Mouse (Mus musculus) neural tube, embryonic 10.5 days (tissue): ENCODE measurements around the gene Get4.

Experiments
- DNase-seq: peaks from one replicate; pipeline ENCODE4 v3.0.0-alpha.2; 2017; ENCODE audit warnings: low spot score; ENCODE audit errors: extremely low spot score

Gene Get4

DNA sequence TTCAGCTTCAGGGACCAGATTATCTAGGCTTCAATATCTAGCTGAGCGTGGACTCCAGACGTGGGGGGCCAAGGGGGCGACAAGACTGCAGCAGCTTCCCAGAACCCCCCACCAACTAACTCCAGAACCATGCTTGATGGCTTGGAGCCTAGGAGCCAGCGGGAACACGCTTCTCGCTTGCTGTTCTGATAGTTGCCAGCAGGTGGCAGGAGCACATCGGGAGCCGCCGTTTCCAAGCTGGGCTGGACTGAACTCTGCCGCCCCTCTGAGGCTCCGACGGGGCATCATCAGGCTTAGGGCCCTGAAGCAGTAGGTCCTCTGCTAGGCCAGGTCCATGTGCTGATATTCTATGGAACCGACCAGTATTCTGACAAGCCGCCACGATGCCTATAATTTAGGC lies 30.1 kb downstream of the Get4 start:
- peak; percentile 88 for DNase-seq

GRCm38 (mm10) chr5:139283460-139284180 lies 31.5 kb downstream of the Get4 start:
- DNase-seq = no peak

DNA sequence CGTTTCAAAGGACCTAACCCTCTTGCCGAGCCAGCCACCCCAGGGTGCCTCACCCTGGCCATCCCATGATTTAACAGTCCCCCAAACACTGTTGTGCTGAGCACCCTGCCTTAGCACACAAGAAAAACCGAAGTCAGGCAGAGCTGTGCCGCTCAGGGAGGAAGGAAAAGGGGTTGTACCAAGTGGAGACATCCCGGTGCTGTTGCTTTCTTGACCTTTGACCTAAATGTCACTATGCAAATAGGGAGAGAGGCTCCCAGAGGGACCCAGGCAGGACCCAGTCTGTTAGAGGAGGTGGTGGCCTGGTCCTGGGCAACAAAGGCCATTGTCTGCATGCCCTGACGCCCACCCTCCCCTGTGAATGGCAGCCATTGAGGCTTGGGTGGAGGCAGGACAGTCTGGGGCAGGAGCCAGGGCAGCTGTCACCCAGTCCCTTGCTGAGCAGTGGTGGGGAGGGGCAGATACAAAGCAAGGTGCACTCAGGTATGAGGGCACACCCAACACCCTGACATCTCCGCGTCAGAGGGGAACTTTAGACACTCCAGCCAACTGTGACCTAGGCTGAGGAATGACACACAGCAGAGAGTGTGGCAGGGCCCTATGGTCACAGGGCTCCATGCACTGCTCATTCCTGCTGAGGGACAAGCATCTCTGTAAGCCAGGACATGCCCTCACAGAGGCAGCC lies 33.4 kb downstream of the Get4 start:
- DNase-seq = no peak

DNA sequence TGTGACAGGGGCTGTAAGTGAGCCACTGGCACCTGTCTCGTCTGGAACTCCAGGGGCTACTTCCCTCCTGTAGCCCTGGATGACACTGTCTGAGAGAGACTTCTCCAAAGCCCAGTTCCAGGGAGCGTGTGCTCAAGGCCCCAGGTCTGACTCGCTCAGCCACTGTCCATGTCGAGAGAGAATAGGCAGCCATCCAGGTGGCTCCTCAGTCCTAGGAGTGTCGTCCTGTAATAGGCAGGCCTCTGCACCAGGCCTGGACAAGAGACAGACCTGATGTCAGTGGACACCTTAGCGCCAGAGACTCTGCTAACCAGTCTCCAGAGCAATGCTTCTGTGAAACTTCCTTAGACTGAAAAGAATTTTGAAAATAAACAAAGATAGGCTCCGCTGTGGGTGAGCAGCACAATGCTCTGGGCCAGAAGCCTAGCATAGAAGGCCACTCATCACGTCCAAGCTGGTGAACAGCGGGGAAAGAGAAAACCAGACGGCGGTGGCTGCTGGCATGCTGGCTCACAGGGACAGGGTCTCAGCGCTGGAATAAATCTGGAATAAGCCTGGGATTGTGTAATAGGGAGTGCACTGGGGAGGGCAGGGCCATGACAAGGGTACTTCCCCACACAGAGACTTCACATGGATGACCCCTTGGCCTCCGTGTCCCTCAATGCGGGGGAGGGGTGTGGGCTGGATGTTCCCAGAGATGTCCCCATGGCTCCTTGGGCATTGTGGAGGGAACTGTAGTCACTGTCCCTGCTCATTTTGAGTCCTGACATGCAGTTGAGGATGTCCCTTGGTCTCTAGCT lies 34.2 kb downstream of the Get4 start:
- DNase-seq = no peak

DNA sequence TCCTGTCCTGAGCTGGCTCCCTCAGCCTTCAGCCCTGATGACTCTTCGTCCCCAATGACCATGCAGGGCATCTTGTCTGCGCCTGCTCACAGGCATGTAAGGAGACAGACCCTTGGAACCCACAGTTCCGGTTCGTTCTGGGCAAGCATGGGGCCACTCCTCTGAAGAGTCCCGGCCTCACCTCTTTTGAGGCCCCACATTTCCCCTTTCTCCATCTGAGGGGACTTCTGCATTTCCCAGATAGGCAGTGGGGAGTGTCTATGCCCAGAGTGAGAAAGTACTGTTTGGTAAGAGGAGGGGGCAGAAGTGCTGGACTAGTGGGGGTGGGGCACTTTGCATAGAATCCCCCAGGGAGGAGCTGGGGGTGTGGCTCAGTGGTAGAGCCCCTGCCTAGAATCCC lies 35.0 kb downstream of the Get4 start:
- DNase-seq = no peak

- no peak for DNase-seq
Measured at GRCm38 (mm10) chr5:139287787-139288186, 35.7 kb downstream of the Get4 start.

- DNase-seq = no peak
Measured at GRCm38 (mm10) chr5:139288591-139288990, 36.5 kb downstream of the Get4 start.

DNA sequence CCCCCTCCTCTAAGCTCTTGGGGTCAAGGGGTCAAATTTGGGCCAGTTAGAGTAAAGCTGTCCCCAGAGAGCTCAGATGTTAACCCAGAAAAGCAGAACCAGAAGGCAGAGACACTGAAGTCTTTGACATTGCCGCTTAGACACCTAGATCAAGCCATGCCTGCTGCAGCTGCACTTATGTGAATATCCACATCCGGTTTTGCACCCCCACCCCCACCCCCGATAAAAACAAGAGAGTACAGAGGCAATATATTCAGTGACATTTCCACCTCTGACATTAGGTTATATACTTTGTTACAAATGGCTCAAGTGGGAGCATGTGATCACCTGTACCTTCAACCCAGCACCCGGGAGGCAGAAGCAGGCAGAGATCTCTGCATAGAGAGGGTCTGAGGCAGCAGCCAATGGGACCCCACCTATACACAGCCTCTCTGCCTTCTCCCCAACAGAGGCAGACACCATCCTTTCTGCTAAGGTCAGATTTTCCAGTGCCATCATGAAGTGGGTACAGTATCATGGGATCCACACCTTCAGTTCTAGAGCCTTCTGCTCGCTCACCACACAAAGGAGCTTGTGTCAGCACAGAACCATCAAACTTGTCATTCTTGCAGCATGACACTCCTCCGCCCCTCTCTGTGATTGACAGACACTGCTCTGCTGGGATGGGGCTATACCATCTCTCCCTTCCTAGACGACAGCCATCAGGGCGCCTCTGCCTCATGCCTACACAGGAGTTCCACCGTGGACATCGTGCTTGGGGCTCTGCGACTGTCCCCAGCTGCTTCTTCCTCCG lies 38.5 kb downstream of the Get4 start:
- no peak for DNase-seq

- DNase-seq = no peak
Measured at GRCm38 (mm10) chr5:139291811-139292560, 39.9 kb downstream of the Get4 start.

GRCm38 (mm10) chr5:139294089-139294488 lies 42.0 kb downstream of the Get4 start:
- DNase-seq = no peak

GRCm38 (mm10) chr5:139297092-139297491 lies 45.0 kb downstream of the Get4 start:
- no peak for DNase-seq

GRCm38 (mm10) chr5:139297745-139298144 lies 45.6 kb downstream of the Get4 start:
- DNase-seq = no peak

GRCm38 (mm10) chr5:139302101-139302500 lies 50.0 kb downstream of the Get4 start:
- no peak for DNase-seq

- DNase-seq = no peak
Measured at GRCm38 (mm10) chr5:139303646-139304061, 51.5 kb downstream of the Get4 start.

GRCm38 (mm10) chr5:139309946-139310345 lies 57.8 kb downstream of the Get4 start:
- DNase-seq = no peak

GRCm38 (mm10) chr5:139310477-139310876 lies 58.4 kb downstream of the Get4 start:
- DNase-seq = no peak

- no peak for DNase-seq
Measured at GRCm38 (mm10) chr5:139311822-139312221, 59.7 kb downstream of the Get4 start.

DNA sequence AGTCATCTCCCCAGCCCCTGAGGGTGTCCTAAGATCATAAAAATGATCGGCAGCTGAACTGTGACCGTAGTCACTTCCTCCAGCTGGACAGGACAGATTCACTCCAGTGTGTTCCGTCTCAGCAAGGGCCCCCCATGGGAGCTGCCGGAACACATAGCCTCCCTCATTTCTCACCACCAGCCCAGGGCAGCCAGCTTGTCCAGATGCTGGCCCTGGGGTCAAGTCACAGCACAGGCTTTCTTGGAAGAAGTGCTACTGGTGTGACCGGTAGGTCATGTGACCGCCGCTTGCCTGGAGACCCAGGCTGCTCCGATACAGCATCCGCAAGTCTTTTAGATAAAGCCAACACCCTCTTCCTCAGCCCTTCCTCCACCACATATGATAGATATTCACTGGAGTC lies 61.4 kb downstream of the Get4 start:
- no peak for DNase-seq

- DNase-seq = no peak
Measured at GRCm38 (mm10) chr5:139314941-139315642, 63.0 kb downstream of the Get4 start.
